Mouse (Mus musculus) stomach, postnatal 0 days (tissue): ENCODE results near the gene Itprid2.

Source experiments
- CTCF ChIP-seq: IDR thresholded peaks from 2 replicates; pipeline ENCODE4 v1.5.1; 2016; ENCODE audit warnings: antibody characterized with exemption, low read depth, mild to moderate bottlenecking, moderate library complexity
- EP300 ChIP-seq: optimal IDR thresholded peaks from 2 replicates; pipeline ENCODE3; 2016; ENCODE audit warnings: antibody characterized with exemption

GRCm38 (mm10) chr2:79623256-79623655 lies 11.9 kb upstream of the Itprid2 start:
- TF ChIP-seq CTCF (no peak), EP300 (no peak)
